ENCODE assay signal across 8 mouse cellular contexts in genomic region chr19:25383386-25384146, GRCm38 (mm10).
A peak's percentile ranks its signal among the peaks of the same experiment; 100 is the strongest.
DNase-seq lines count a peak whose midpoint lies in the region; ATAC-seq and TF ChIP-seq lines count a peak whose summit lies in the region.

No protein-coding gene starts in this region.

- DNase-seq in gastrocnemius, postnatal 14 days = peak; percentile 38
- DNase-seq in gastrocnemius, postnatal 25 days = no peak
- peak; percentile 86 for DNase-seq in embryonic facial prominence, embryonic 11.5 days (ENCODE audit: low spot score)
- DNase-seq in right cerebral cortex, postnatal 4 days = no peak
- no peak for DNase-seq in ovary, postnatal 36 days (ENCODE audit: low spot score)

- H3K9me3 ChIP-seq in embryonic facial prominence, embryonic 11.5 days (replicated peaks; ENCODE audit: control insufficient read depth, low read length) = no peaks in the 10 kb centered on the region
- no peaks in the 10 kb centered on the region for H3K9me3 ChIP-seq in intestine, postnatal 0 days (ENCODE audit: control insufficient read depth)
- no peaks in the 10 kb centered on the region for H3K9me3 ChIP-seq in midbrain, embryonic 15.5 days

- H3K27ac ChIP-seq in embryonic facial prominence, embryonic 11.5 days (replicated peaks; ENCODE audit: low read depth, low read length) = peak overlapping the region; percentile 22
- H3K27ac ChIP-seq in intestine, postnatal 0 days (ENCODE audit: low read depth, low read length) = no peak overlapping the region
- H3K27ac ChIP-seq in midbrain, embryonic 15.5 days = peak overlapping the region; percentile 42; the same call in 1 of the 2 replicates

- peak; percentile 83 for ATAC-seq in embryonic facial prominence, embryonic 11.5 days (replicated peaks; ENCODE audit: insufficient number of reproducible peaks, low FRiP score, low TSS enrichment, low read depth)
- ATAC-seq in intestine, postnatal 0 days = no peak
- 0 out of 2 replicates have a peak, but pooled peaks have one; percentile 24 for ATAC-seq in midbrain, embryonic 15.5 days (replicated peaks)
- no peak for ATAC-seq in activated CD4-positive, CD25-positive, alpha-beta regulatory T cell, adult 4 months

- H3K4me3 ChIP-seq in embryonic facial prominence, embryonic 11.5 days (ENCODE audit: low read depth, low read length) = no peak overlapping the region
- H3K4me3 ChIP-seq in intestine, postnatal 0 days (ENCODE audit: low read depth, low read length) = no peak overlapping the region
- H3K4me3 ChIP-seq in midbrain, embryonic 15.5 days = no peak overlapping the region

- no peaks in the 10 kb centered on the region for H3K27me3 ChIP-seq in embryonic facial prominence, embryonic 11.5 days (ENCODE audit: control insufficient read depth, insufficient read depth, low read length)
- no peaks in the 10 kb centered on the region for H3K27me3 ChIP-seq in intestine, postnatal 0 days (replicated peaks; ENCODE audit: control insufficient read depth, insufficient read depth, low read length)
- H3K27me3 ChIP-seq in midbrain, embryonic 15.5 days (replicated peaks) = no peaks in the 10 kb centered on the region

- intact Hi-C loops in gastrocnemius, postnatal 14 days (cut with DNase I; ENCODE audit: low total_unique reads) = no loop called here

- no peak overlapping the region for H3K4me2 ChIP-seq in embryonic facial prominence, embryonic 11.5 days (ENCODE audit: low read depth, low read length)
- 0 out of 2 replicates have a peak overlapping the region, but pooled peaks have one; percentile 35 for H3K4me2 ChIP-seq in intestine, postnatal 0 days (replicated peaks; ENCODE audit: low read depth)
- H3K4me2 ChIP-seq in midbrain, embryonic 15.5 days = peak overlapping the region; percentile 29; the same call in 1 of the 2 replicates

- no peaks in the 10 kb centered on the region for H3K36me3 ChIP-seq in embryonic facial prominence, embryonic 11.5 days (replicated peaks; ENCODE audit: control insufficient read depth, insufficient read depth, low read depth, low read length)
- no peaks in the 10 kb centered on the region for H3K36me3 ChIP-seq in intestine, postnatal 0 days (ENCODE audit: control insufficient read depth, insufficient read depth)
- no peaks in the 10 kb centered on the region for H3K36me3 ChIP-seq in midbrain, embryonic 15.5 days (replicated peaks)

- H3K4me1 ChIP-seq in embryonic facial prominence, embryonic 11.5 days (ENCODE audit: control insufficient read depth, insufficient read depth, low read length) = no peaks in the 10 kb centered on the region
- no peaks in the 10 kb centered on the region for H3K4me1 ChIP-seq in intestine, postnatal 0 days (replicated peaks; ENCODE audit: control insufficient read depth, insufficient read depth, low read length)
- H3K4me1 ChIP-seq in midbrain, embryonic 15.5 days = peaks cover 15% of the 10 kb centered on the region

- 0 out of 2 replicates have a peak overlapping the region, but pooled peaks have one; percentile 32 for H3K9ac ChIP-seq in embryonic facial prominence, embryonic 11.5 days (replicated peaks; ENCODE audit: low read length)
- H3K9ac ChIP-seq in intestine, postnatal 0 days (ENCODE audit: low read depth, low read length) = no peak overlapping the region
- H3K9ac ChIP-seq in midbrain, embryonic 15.5 days = no peak overlapping the region

- 12% methylated on average over 12 of the region's 12 CpGs for WGBS in embryonic facial prominence, embryonic 11.5 days
- 21% methylated on average over 12 of the region's 12 CpGs for WGBS in intestine, postnatal 0 days
- 10% methylated on average over 12 of the region's 12 CpGs for WGBS in midbrain, embryonic 15.5 days

- no peak for TF ChIP-seq CTCF in intestine, postnatal 0 days (IDR thresholded peaks at IDR 0.05; ENCODE audit: low read depth)

Comparison
In these comparisons a context has a peak if more than half of its experiments do, and no peak if none do; other contexts are left out.
1. DNase-seq: peak in gastrocnemius, postnatal 14 days (single experiment) and embryonic facial prominence, embryonic 11.5 days (single experiment); none in gastrocnemius, postnatal 25 days (single experiment), right cerebral cortex, postnatal 4 days (single experiment) and ovary, postnatal 36 days (single experiment).
2. ATAC-seq: peak in embryonic facial prominence, embryonic 11.5 days (single experiment) and midbrain, embryonic 15.5 days (single experiment); none in intestine, postnatal 0 days (single experiment) and activated CD4-positive, CD25-positive, alpha-beta regulatory T cell, adult 4 months (single experiment).